Mouse (Mus musculus) CD4-positive, CD25-positive, alpha-beta regulatory T cell, adult 2 months (primary cell): ENCODE results near the gene Nudt1.

Source experiments
- DNase-seq: peaks from one replicate; pipeline ENCODE4 v3.0.0-alpha.2; 2012; ENCODE audit warnings: low read depth, low spot score

The Nudt1 gene

DNA sequence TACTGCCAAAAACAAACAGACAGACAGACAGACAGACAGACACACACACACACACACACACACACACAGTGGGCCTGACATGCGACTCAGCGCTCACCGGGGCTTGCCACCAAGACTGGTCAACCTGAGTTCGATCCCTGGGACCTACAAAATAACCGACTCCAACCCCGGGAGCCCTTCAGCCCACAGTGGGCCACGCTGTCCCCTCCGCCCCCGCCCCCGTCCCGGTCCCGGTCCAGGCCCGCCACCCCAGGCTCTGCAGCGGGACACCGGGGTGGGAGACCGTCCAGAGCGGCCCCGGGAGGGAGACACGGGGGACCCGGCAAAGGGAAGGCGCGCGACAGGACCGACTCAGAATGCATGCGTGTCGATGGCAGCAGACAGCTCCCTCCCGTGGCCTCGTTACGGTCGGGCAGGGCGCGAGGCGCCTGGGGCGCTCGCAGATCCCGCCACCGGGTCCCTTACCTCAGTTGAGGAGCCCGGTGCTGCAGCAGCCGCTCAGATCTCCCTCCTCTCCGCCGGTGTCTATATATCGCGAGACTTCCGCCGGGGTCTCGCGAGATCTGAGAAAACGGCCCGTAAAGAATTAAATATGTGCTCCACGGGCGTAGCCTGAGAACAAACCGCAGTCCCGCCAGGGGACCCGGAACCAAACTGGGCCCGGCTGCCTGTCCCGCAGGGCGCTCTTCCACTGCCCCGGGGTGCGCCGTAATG is at the start of gene Nudt1, which contains the start of gene Mad1l1:
Nudt1 (plus strand) TSS at position 615 of the 714 bp plus-strand sequence.
Mad1l1 (minus strand) TSS at position 511 of the 714 bp plus-strand sequence.
- peak; percentile 96 for DNase-seq

GRCm38 (mm10) chr5:140276779-140277178 is 44.7 kb upstream of the Nudt1 start:
- no peak for DNase-seq

GRCm38 (mm10) chr5:140280205-140280604 is 41.3 kb upstream of the Nudt1 start:
- no peak for DNase-seq

- peak; percentile 17 for DNase-seq
Observed at GRCm38 (mm10) chr5:140282376-140282775, 39.1 kb upstream of the Nudt1 start.

DNA sequence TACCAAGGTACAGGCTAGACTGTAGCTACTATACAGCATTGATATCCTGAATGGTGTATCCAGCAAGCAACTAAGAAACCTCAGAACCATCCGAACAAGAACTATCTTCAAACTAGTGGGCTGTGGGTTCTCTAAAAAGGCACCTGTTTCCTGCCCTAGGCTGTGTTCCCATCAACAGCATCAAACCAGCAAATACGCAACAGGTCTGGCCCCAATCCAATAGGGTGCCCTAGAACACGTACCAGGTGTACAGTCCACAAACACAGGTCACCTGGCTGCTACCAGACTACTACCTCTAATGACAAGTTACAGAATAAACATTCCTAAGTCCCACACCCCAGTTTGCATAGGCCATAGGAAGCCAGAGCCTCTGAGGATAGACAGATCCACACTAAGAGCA is 38.6 kb upstream of the Nudt1 start:
- no peak for DNase-seq

GRCm38 (mm10) chr5:140284011-140284410 is 37.4 kb upstream of the Nudt1 start:
- DNase-seq, result no peak

DNA sequence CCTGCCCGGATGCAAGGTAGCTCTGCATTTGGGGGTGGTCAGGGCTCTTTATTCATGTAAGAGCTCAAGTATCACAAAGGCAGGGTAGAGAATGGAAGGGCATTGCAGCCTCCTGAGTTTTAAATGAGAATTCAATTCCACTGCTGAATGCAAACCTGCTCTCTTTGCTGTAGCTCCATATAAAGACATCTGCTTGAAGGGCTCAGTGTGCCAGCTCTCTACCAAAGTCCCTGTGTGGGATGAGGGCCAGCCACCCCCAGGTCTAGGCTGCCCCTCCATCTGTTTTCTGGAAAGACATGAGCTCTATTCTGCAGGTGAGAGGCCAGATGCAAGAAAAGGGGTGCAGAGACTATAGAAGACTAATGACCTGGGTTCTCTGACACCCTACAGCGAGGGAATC is 36.7 kb upstream of the Nudt1 start:
- no peak for DNase-seq

GRCm38 (mm10) chr5:140288287-140288686 is 33.2 kb upstream of the Nudt1 start:
- DNase-seq, result no peak

DNA sequence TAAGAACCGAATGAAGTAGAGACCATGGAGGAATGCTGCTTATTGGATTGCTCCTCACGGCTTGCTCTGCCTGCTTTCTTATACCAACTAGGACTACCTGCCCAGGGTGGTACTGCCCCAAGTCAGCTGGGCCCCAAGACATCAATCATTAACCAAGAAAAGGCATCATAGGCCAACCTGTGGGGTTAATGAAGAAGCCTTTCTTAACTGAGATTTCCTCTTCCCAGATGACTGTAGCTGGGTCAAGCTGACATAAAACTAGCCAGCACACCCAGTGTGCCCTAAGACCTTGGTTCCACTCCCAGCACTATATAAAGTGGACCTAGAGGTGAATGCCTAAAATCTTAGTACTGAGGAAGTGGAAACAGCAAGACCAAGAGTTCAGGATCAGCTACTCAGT is 32.3 kb upstream of the Nudt1 start:
- DNase-seq, result no peak

GRCm38 (mm10) chr5:140292152-140292551 is 29.3 kb upstream of the Nudt1 start:
- DNase-seq, result peak; percentile 88

GRCm38 (mm10) chr5:140298291-140298690 is 23.2 kb upstream of the Nudt1 start:
- DNase-seq, result no peak

DNA sequence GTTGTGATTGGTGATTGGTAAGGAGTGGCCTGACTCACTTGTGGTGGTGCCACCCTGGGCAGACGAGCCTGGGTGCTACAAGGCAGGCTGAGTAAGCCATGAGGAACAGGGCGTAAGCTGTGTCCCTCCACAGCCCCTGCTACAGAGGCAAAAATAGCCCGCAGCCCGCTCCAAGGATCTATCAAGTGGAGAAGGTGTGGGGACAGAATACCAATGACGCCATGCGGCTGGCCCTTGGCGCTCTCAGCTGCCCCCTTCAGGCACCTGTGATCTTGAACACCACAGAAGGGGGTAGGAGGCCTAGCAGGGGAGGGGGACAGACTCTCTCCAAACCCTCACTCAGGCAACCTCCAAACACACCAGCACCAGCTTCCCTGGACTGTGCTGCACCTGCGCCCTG is 15.4 kb upstream of the Nudt1 start:
- DNase-seq, result no peak

DNA sequence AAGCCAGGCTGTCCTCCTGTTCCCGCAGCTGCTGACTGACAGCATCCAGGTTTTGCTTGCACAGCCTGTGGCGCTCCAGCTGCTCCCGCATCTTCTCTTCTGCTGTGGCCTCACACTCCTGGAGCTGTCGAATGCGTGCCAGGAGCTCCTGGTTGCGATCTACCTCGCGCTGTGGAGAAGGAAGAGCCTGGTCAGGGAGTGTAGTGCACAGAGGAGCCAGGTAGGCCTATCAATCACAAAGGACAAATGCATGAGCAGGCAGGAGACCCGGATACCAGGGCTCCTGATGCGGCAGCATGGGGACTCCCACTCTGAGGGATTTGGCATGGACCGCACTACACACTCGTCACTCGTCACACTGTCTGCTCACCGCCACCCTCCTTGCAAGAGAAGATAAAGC is 13.9 kb upstream of the Nudt1 start:
- DNase-seq, result no peak

- no peak for DNase-seq
Observed at GRCm38 (mm10) chr5:140316716-140317115, 4.7 kb upstream of the Nudt1 start.

DNA sequence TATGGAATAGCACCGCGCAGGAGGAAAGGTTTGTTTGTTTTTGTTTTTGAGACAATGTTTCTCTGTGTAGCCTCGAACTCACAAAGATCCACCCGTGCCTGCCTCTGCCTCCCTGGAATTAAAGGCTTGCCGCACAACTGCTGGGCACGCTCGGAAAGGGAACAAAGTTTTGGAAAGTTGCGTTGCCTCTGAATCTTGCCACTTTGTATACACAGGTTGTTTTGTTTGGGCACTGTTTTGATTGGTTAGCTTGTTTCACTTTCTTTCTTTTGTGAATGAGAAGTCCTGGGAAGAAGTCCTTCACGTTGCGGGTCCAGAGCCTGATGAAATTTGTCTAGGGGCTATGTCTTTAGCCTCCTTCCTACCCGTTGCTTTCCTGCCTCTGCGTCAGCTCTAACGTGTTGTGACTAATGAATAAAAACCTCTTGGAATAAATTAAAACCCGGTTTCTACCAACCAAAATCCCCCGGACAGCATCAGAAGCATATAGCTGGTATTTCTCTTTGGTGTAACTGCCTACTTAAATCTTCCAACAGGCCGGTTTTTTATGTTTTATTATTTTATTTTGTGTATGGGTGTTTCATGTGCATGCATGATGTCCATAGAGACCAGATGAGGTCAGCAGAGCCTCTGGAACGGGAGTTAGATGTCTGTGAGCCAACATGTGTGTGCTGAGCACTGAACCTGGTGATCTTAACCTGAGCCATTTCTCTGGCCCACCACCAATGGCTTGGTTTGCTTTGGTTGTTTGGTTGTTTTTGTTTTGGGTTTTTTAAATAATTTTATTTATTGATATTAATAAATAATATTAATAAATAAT is 510 bp downstream of the Nudt1 start:
- DNase-seq, result peak; percentile 38

DNA sequence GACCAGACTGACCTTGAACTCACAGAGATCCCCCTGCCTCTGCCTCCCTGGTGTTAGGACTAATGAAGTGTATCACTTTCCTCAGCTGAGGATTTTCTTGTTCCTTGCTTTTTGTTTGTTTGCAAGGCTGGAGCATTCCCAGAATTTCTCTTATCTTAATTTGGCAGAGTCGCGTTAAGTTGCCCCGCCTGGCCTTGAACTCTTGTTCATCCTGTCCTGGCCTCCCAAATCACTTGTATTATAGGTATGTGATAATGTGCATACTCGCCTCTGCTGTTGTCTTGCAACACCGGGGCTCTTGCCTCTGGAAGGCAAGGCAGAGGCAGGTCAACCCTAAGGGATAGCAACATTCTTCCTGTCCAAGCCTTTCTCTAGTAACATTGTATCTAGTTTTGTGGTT is 2.6 kb downstream of the Nudt1 start:
- no peak for DNase-seq

DNA sequence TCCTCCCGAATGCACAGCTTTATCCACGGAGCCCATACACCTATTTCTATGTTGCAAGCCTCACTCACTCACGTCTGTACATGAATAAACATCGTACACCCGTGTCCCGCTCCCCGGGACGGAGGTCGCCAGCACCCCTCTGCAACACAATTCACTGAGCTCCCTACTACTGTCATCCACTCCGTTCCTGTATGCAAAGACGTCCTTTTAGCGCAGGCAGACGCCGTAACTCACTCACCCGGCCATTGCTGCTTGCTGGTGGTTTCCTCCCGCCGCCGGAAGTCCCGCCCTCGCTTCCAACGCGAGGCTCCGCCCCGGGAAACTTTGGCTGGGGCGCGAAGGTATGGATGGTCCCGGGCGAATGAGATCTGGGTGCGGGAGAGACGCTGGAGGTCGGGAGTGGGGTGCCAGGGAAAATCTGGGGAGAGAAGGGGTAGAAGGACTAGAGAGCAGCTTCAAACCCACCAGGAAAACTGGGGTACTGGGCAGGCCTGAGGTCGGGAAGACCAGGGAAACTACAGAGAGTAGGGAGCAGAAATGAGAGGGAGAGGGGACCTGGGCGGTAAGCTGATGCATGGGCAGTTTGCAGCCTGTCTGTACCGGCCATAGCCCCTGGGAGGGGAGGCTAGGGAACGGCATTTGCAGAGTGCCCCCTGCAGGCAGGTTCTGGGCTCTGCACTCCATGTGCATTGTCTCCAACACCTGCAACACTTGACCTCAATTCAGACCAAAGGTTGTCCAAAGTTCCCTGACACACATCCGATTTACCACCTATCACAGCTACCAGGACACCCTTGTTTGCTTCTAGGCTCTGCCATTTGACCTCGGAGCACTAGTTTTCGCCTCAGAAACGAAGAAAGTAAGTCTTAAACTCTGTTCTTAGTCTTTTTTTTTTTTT is 10.4 kb downstream of the Nudt1 start, which contains the start of gene Mrm2:
Mrm2 (minus strand) TSS at position 284 of the 898 bp plus-strand sequence.
- peak; percentile 90 for DNase-seq

DNA sequence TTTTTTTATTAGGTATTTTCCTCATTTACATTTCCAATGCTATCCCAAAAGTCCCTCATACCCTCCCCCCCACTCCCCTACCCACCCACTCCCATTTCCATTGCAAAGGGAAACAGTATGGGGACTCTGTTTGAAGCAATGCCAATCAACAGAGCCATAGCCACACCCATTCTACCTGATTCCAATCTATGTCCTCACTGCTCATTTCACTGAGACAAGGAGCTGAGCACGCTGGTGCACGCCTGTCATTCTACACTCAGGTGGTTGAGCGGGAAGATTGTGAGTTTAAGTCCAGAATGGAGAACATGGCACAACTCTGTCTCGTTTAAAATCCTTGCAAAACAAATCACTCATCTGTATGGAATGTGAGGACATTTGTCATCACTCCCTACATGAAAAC is 11.1 kb downstream of the Nudt1 start:
- DNase-seq, result no peak

GRCm38 (mm10) chr5:140333631-140334030 is 12.2 kb downstream of the Nudt1 start:
- DNase-seq, result peak; percentile 58

GRCm38 (mm10) chr5:140336680-140337079 is 15.2 kb downstream of the Nudt1 start:
- DNase-seq, result peak; percentile 68

- peak; percentile 31 for DNase-seq
Observed at GRCm38 (mm10) chr5:140338779-140339178, 17.3 kb downstream of the Nudt1 start.

- no peak for DNase-seq
Observed at GRCm38 (mm10) chr5:140339836-140340235, 18.4 kb downstream of the Nudt1 start.
